Mouse (Mus musculus): ENCODE data around the gene Smim12. TPM values are rescaled to one million over a fixed set of nuclear protein-coding genes. Genes with fewer than 3 reads are reported as not detected.

Smim12 gene
- polyA plus RNA-seq, 1 experiment from 2014 or later, result 56.2 TPM

DNA sequence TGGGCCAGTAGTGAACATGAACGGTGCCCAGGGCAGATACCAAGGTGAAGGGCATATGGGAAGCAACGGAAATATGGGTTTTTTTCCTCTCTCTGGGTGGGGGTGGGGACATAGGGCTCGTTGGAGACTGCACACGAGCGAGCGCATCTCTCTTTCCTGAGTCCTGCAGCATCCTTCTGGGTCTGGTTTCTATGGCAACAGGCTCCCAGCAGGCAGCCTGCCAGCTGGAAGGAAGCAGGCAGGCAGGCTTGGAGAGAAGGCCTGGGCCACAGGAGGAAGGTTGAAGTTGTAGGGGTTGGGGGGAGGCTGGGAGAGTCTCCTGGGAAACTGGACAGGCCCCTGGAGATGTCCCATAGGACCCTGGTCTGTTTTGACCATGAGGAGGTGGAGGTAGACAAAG, 11.6 kb upstream of the Smim12 start:
- H3K4me2 ChIP-seq (ENCODE audit: low read depth, low read length), result no peak overlapping the region
- no peaks in the 10 kb centered on the region for H3K36me3 ChIP-seq (ENCODE audit: control insufficient read depth, insufficient read depth, low read length)
- H3K27me3 ChIP-seq (ENCODE audit: control insufficient read depth, insufficient read depth, low read length), result peaks cover 9% of the 10 kb centered on the region
- no peaks in the 10 kb centered on the region for H3K9me3 ChIP-seq (replicated peaks; ENCODE audit: control insufficient read depth, low read length)
- H3K27ac ChIP-seq (ENCODE audit: low read length), result no peak overlapping the region
- WGBS, result 43% methylated on average over 6 of the region's 6 CpGs
- H3K4me3 ChIP-seq (replicated peaks; ENCODE audit: low read length), result no peak overlapping the region
- peaks cover 6% of the 10 kb centered on the region for H3K4me1 ChIP-seq (ENCODE audit: control insufficient read depth, insufficient read depth, low read length)
- H3K9ac ChIP-seq (ENCODE audit: low read length), result no peak overlapping the region
- no peak for ATAC-seq (ENCODE audit: insufficient read depth, low FRiP score)

DNA sequence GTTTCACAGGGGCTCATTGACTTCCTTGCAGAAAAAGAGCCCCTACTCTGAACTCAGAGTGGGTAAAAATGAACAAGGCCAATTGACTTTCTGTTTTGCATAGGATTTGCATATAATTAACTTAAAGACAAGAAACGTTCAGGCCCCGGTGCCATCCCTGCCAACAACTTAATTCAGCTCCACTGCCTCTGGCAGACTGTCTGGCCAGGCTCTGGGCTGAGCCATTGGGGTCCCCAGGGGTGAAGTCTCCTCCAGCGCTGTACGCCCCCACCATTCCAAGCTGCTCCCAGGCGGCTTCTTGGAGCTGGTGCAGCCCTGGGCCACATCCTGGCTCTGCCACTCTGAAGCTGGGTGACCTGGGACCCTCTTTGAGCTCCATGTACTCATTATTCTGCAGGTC, 11.0 kb upstream of the Smim12 start:
- no peaks in the 10 kb centered on the region for H3K9me3 ChIP-seq (replicated peaks; ENCODE audit: control insufficient read depth, low read length)
- H3K27me3 ChIP-seq (ENCODE audit: control insufficient read depth, insufficient read depth, low read length), result peaks cover 12% of the 10 kb centered on the region
- no peak for ATAC-seq (ENCODE audit: insufficient read depth, low FRiP score)
- no peak overlapping the region for H3K9ac ChIP-seq (ENCODE audit: low read length)
- no peaks in the 10 kb centered on the region for H3K36me3 ChIP-seq (ENCODE audit: control insufficient read depth, insufficient read depth, low read length)
- no peak overlapping the region for H3K4me3 ChIP-seq (replicated peaks; ENCODE audit: low read length)
- H3K4me1 ChIP-seq (ENCODE audit: control insufficient read depth, insufficient read depth, low read length), result peaks cover 6% of the 10 kb centered on the region
- 67% methylated on average over 5 of the region's 5 CpGs for WGBS
- no peak overlapping the region for H3K4me2 ChIP-seq (ENCODE audit: low read depth, low read length)
- no peak overlapping the region for H3K27ac ChIP-seq (ENCODE audit: low read length)

DNA sequence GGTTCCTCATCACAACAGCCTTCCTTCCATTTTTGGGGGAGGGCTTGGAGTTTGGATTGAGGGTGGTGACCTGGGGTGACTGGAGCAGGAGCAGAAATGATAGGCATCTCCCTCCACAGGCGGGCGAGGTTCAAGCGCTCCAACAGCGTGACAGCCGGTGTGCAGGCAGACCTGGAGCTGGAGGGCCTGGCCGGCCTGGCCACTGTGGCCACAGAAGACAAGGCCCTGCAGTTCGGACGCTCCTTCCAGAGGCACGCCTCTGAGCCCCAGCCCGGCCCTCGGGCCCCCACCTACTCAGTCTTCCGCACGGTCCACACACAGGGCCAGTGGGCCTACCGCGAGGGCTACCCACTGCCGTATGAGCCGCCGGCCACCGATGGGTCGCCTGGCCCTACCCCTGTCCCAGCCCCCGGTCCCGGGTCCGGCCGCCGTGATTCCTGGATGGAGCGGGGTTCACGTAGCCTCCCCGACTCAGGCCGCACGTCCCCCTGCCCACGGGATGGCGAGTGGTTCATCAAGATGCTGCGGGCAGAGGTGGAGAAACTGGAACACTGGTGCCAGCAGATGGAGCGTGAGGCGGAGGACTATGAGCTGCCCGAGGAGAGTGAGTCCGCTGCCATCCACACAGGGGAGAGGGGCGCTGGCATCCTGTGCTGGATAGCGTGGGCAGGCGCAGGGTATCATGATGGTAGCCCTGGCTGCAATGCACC, 10.0 kb upstream of the Smim12 start:
- Histone ChIP-seq H3K27ac (ENCODE audit: low read length) (no peak overlapping the region), H3K9ac (ENCODE audit: low read length) (no peak overlapping the region), H3K4me1 (ENCODE audit: control insufficient read depth, insufficient read depth, low read length) (peaks cover 6% of the 10 kb centered on the region), H3K4me2 (ENCODE audit: low read depth, low read length) (no peak overlapping the region), H3K27me3 (ENCODE audit: control insufficient read depth, insufficient read depth, low read length) (peaks cover 12% of the 10 kb centered on the region), H3K9me3 (replicated peaks; ENCODE audit: control insufficient read depth, low read length) (no peaks in the 10 kb centered on the region), H3K36me3 (ENCODE audit: control insufficient read depth, insufficient read depth, low read length) (no peaks in the 10 kb centered on the region), H3K4me3 (replicated peaks; ENCODE audit: low read length) (no peak overlapping the region)
- ATAC-seq (ENCODE audit: insufficient read depth, low FRiP score), result no peak
- 81% methylated on average over 40 of the region's 40 CpGs for WGBS

DNA sequence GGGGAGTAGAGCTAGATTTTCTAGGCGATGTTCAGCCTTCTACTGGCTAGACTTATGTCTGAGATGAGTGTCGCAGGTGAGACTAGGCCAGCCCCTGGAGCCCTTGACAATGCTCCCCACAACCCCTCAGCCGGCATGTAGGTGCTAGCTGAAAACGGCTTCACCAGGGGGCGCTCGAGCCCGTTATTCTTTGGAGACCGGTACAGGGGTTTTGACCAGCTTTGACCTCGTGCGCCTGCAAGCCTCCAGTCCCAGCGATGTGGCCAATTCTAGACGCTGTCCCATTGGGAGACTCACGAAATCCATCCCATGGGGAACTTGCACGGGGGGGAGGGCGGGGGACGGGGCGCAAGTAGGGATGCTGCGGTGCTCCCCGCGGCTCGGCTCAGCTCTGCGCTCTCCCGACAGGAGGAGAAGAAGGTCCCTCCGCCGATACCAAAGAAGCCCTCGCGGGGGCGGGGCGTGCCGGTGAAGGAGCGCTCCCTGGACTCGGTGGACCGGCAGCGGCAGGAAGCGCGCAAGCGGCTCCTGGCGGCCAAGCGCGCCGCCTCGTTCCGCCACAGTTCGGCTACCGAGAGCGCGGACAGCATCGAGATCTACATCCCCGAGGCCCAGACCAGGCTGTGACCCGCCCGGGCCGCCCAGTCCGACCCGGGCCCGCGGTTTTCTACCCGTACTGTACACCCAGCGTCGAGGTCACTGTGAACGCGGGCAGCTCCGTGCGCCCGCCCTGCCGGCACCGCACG, 7.7 kb upstream of the Smim12 start:
- Histone ChIP-seq H3K4me1 (ENCODE audit: control insufficient read depth, insufficient read depth, low read length) (peaks cover 6% of the 10 kb centered on the region), H3K4me3 (replicated peaks; ENCODE audit: low read length) (peak overlapping the region; percentile 60), H3K9me3 (replicated peaks; ENCODE audit: control insufficient read depth, low read length) (no peaks in the 10 kb centered on the region), H3K27ac (ENCODE audit: low read length) (no peak overlapping the region), H3K9ac (ENCODE audit: low read length) (peak overlapping the region; percentile 71), H3K4me2 (ENCODE audit: low read depth, low read length) (peak overlapping the region; percentile 99), H3K27me3 (ENCODE audit: control insufficient read depth, insufficient read depth, low read length) (peaks cover 12% of the 10 kb centered on the region), H3K36me3 (ENCODE audit: control insufficient read depth, insufficient read depth, low read length) (no peaks in the 10 kb centered on the region)
- ATAC-seq (ENCODE audit: insufficient read depth, low FRiP score), result peak; percentile 70; the same call in 1 of the 2 replicates
- WGBS, result under 1% methylated on average over 65 of the region's 67 CpGs

DNA sequence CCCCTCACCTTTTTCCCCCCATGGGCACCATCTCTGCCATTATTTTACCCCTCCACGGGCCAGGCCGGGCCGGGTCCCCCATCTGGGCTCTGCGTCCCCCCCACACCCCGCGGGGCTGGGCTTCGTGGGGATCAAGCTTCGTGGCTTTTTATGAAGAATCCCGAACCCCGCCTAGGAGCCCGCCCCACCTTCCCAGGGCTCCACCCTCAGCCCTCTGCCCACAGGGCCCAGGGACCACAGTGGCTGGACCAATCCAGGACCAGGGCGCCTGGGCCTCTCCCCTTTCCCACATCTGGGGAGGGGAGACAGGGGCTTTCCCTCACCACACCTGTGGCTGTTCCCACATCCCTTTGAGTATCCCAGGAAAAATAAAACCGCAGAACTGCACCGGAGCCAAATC, 7.0 kb upstream of the Smim12 start:
- peak; percentile 45; the same call in 1 of the 2 replicates for ATAC-seq (ENCODE audit: insufficient read depth, low FRiP score)
- 1% methylated on average over 14 of the region's 14 CpGs for WGBS
- H3K27me3 ChIP-seq (ENCODE audit: control insufficient read depth, insufficient read depth, low read length), result peaks cover 12% of the 10 kb centered on the region
- H3K4me2 ChIP-seq (ENCODE audit: low read depth, low read length), result peak overlapping the region; percentile 99
- peak overlapping the region; percentile 60 for H3K4me3 ChIP-seq (replicated peaks; ENCODE audit: low read length)
- peaks cover 6% of the 10 kb centered on the region for H3K4me1 ChIP-seq (ENCODE audit: control insufficient read depth, insufficient read depth, low read length)
- peak overlapping the region; percentile 71 for H3K9ac ChIP-seq (ENCODE audit: low read length)
- H3K27ac ChIP-seq (ENCODE audit: low read length), result no peak overlapping the region
- no peaks in the 10 kb centered on the region for H3K36me3 ChIP-seq (ENCODE audit: control insufficient read depth, insufficient read depth, low read length)
- no peaks in the 10 kb centered on the region for H3K9me3 ChIP-seq (replicated peaks; ENCODE audit: control insufficient read depth, low read length)

DNA sequence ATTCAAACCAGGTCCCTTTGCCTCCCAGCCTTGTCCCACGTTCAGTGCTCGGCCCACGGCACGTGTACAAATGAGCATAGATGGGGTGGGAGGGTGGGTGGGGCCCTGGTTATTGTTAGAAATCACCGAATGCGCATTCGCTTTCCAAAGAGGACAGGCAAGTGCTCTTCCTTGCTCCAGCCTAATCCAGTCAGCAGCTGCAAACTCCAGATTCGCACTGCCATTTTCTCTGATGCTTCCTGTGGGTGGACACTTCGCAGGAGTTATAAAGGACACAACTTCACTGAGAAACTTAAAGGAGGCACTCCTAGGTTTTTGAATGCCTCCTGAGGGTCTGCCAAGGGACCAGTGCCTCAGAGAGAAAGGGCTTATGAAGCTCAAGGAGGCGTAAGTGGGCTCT, 6.3 kb upstream of the Smim12 start:
- Histone ChIP-seq H3K9ac (ENCODE audit: low read length) (no peak overlapping the region), H3K27ac (ENCODE audit: low read length) (no peak overlapping the region), H3K4me3 (replicated peaks; ENCODE audit: low read length) (no peak overlapping the region), H3K4me2 (ENCODE audit: low read depth, low read length) (no peak overlapping the region), H3K9me3 (replicated peaks; ENCODE audit: control insufficient read depth, low read length) (no peaks in the 10 kb centered on the region), H3K4me1 (ENCODE audit: control insufficient read depth, insufficient read depth, low read length) (peaks cover 6% of the 10 kb centered on the region), H3K27me3 (ENCODE audit: control insufficient read depth, insufficient read depth, low read length) (peaks cover 12% of the 10 kb centered on the region), H3K36me3 (ENCODE audit: control insufficient read depth, insufficient read depth, low read length) (no peaks in the 10 kb centered on the region)
- 56% methylated on average over 10 of the region's 10 CpGs for WGBS
- ATAC-seq (ENCODE audit: insufficient read depth, low FRiP score), result no peak

DNA sequence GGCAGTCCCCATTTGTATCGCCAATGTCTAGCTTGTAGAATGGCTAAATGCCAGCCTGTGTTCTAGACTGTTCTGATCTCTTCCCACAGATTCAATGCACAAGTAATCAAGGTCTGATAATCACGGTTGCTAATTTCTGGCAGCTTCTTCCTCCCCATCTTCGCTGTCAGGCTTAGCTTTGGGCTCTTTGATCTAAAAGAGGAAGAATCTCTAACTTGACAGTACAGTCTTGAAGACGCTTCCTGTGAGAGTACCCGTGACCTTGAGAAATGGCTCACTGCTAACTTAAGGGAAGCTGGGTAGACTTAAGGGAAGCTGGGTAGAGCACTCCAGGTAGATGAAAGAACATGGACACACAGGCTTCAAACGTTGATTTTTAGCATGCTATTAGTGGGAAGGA, 888 bp upstream of the Smim12 start:
- no peak for ATAC-seq (ENCODE audit: insufficient read depth, low FRiP score)
- no peak overlapping the region for H3K4me2 ChIP-seq (ENCODE audit: low read depth, low read length)
- 54% methylated on average over 6 of the region's 6 CpGs for WGBS
- H3K4me1 ChIP-seq (ENCODE audit: control insufficient read depth, insufficient read depth, low read length), result peaks cover 14% of the 10 kb centered on the region
- no peaks in the 10 kb centered on the region for H3K27me3 ChIP-seq (ENCODE audit: control insufficient read depth, insufficient read depth, low read length)
- no peaks in the 10 kb centered on the region; the same call in 1 of the 2 replicates for H3K36me3 ChIP-seq (ENCODE audit: control insufficient read depth, insufficient read depth, low read length)
- no peak overlapping the region for H3K9ac ChIP-seq (ENCODE audit: low read length)
- no peaks in the 10 kb centered on the region for H3K9me3 ChIP-seq (replicated peaks; ENCODE audit: control insufficient read depth, low read length)
- no peak overlapping the region for H3K4me3 ChIP-seq (replicated peaks; ENCODE audit: low read length)
- H3K27ac ChIP-seq (ENCODE audit: low read length), result no peak overlapping the region

DNA sequence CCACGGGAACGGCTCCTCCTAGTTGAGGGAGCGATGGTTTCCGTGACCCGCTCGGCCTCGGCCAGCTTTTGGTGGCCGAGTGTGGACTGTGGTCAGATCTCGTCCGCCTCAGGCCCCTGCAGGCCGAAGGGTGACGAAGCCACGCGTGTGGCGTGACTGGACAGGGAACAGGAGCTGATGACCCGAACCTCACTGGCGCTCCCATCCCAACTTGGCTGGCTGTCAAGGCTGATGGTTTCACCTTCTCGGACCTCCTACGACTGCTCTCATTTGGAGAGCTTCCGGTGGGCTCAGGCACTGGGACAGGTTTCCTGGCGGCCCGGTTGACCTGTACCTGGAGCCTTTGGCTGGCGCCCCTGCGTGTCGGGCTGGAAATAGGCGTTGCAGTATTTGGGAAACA, 369 bp downstream of the Smim12 start:
- no peaks in the 10 kb centered on the region for H3K9me3 ChIP-seq (replicated peaks; ENCODE audit: control insufficient read depth, low read length)
- WGBS, result under 1% methylated on average over 26 of the region's 26 CpGs
- H3K36me3 ChIP-seq (ENCODE audit: control insufficient read depth, insufficient read depth, low read length), result no peaks in the 10 kb centered on the region; the same call in 1 of the 2 replicates
- no peaks in the 10 kb centered on the region for H3K27me3 ChIP-seq (ENCODE audit: control insufficient read depth, insufficient read depth, low read length)
- ATAC-seq (ENCODE audit: insufficient read depth, low FRiP score), result peak; percentile 63
- peak overlapping the region; percentile 96 for H3K4me2 ChIP-seq (ENCODE audit: low read depth, low read length)
- H3K9ac ChIP-seq (ENCODE audit: low read length), result peak overlapping the region; percentile 95
- peak overlapping the region; percentile 77 for H3K4me3 ChIP-seq (replicated peaks; ENCODE audit: low read length)
- no peak overlapping the region for H3K27ac ChIP-seq (ENCODE audit: low read length)
- H3K4me1 ChIP-seq (ENCODE audit: control insufficient read depth, insufficient read depth, low read length), result peaks cover 14% of the 10 kb centered on the region

DNA sequence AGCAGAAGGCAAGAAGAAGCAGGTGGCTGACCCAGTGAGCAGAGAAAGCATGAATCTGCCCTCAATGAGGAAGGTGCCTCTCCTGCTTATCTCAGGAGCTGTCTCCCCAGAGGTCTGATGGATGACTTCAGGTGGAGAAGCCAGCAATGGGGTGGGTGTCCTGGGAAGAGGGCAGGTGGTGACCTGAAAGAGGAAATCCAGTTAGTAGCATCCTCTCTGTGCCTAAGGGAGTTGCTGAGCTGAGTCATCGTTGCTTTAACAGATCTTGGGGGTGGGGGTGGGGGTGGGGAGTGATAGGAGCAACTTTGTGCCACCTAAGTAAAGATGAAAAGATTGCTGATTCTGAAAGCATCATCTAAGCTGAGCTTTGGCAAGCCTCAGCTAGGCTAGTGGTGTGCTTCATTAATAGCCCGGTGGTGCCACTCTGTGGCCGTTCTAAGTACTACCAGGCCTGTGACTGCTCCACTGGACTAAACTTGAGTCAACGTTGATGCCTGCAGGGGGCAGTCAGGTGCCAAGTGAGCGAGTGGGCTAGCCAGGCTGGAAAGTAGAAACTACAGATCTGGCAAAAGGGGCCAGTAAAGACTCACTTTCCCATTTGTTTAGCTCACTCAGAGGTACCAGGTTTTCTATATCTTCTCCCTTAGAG, 6.2 kb downstream of the Smim12 start:
- H3K36me3 ChIP-seq (ENCODE audit: control insufficient read depth, insufficient read depth, low read length), result no peaks in the 10 kb centered on the region; the same call in 1 of the 2 replicates
- WGBS, result under 1% methylated on average over 5 of the region's 5 CpGs
- peaks cover 10% of the 10 kb centered on the region for H3K4me1 ChIP-seq (ENCODE audit: control insufficient read depth, insufficient read depth, low read length)
- H3K4me2 ChIP-seq (ENCODE audit: low read depth, low read length), result no peak overlapping the region
- no peak overlapping the region for H3K4me3 ChIP-seq (replicated peaks; ENCODE audit: low read length)
- no peaks in the 10 kb centered on the region for H3K9me3 ChIP-seq (replicated peaks; ENCODE audit: control insufficient read depth, low read length)
- no peak overlapping the region for H3K27ac ChIP-seq (ENCODE audit: low read length)
- no peaks in the 10 kb centered on the region; the same call in 1 of the 2 replicates for H3K27me3 ChIP-seq (ENCODE audit: control insufficient read depth, insufficient read depth, low read length)
- H3K9ac ChIP-seq (ENCODE audit: low read length), result no peak overlapping the region
- ATAC-seq (ENCODE audit: insufficient read depth, low FRiP score), result peak; percentile 86
